ENCODE assay signal across 8 mouse cellular contexts in genomic region chr8:10953346-10954053, GRCm38 (mm10). TPM values are rescaled to one million over a fixed set of nuclear protein-coding genes. Genes with fewer than 3 reads are reported as not detected.
A peak's percentile ranks its signal among the peaks of the same experiment; 100 is the strongest.
DNase-seq lines count a peak whose midpoint lies in the region; ATAC-seq and TF ChIP-seq lines count a peak whose summit lies in the region.

No protein-coding gene starts in this region.

- no peak for TF ChIP-seq POLR2A in lung, adult 2 months (IDR thresholded peaks at IDR 0.05; ENCODE audit: borderline replicate concordance, extremely low read depth, low read depth, low read length)

- H3K4me3 ChIP-seq in heart, embryonic 10.5 days, result no peak overlapping the region
- no peak overlapping the region for H3K4me3 ChIP-seq in lung, adult 2 months (replicated peaks; ENCODE audit: extremely low read depth, low read depth, low read length)

- no peaks in the 10 kb centered on the region for H3K9me3 ChIP-seq in heart, embryonic 10.5 days

- 15% methylated on average over 11 of the region's 11 CpGs for WGBS in heart, embryonic 10.5 days
- 9% methylated on average over 11 of the region's 11 CpGs for WGBS in lung, adult 2 months

- peaks cover 50% of the 10 kb centered on the region for H3K4me1 ChIP-seq in heart, embryonic 10.5 days
- H3K4me1 ChIP-seq in lung, adult 2 months (ENCODE audit: control insufficient read depth, insufficient read depth, low read length), result peaks cover 7% of the 10 kb centered on the region; the same call in 1 of the 2 replicates

- no peaks in the 10 kb centered on the region for H3K27me3 ChIP-seq in heart, embryonic 10.5 days (ENCODE audit: insufficient read depth, poor library complexity, severe bottlenecking)

- ATAC-seq in activated CD4-positive, CD25-positive, alpha-beta regulatory T cell, adult 4 months, result no peak

- DNase-seq in left cerebral cortex, adult 18-20 months (ENCODE audit: low spot score in 2 of 2), result peak; percentile 20 to 43
- no peak for DNase-seq in left cerebral cortex, adult 11 months (ENCODE audit: low spot score)
- DNase-seq in cerebellum, postnatal 36 days, result peak; percentile 45 to 51
- no peak for DNase-seq in heart, embryonic 10.5 days (ENCODE audit: low spot score)
- peak; percentile 95 for DNase-seq in kidney, adult 9 months
- DNase-seq in lung, adult 2 months, result peak; percentile 70
- peak; percentile 43 for DNase-seq in ovary, postnatal 14 days (ENCODE audit: low spot score)

- TF ChIP-seq CTCF in lung, adult 2 months (IDR thresholded peaks at IDR 0.05; ENCODE audit: insufficient read depth, low read length), result peak; percentile 52

- 0 out of 2 replicates have a peak overlapping the region, but pooled peaks have one; percentile 1 for H3K27ac ChIP-seq in heart, embryonic 10.5 days

- no peaks in the 10 kb centered on the region for H3K36me3 ChIP-seq in heart, embryonic 10.5 days

RNA-seq across cellular contexts. Expression of gene Irs2, which starts 54.8 kb away (rescaled TPM):
- total RNA-seq in left cerebral cortex, adult 18-20 months (2021), result 10 to 100 TPM; 64.4 to 93.4 TPM
- polyA plus RNA-seq in heart, embryonic 10.5 days (2016; fragmentation: Nextera tagmentation; extraction: Ambion mirVana), result 4.5 and 6.2 TPM in 2 replicates
- polyA plus RNA-seq in lung, adult 2 months (2012; rRNA removed), result 20.7 and 27.1 TPM in 2 replicates
- polyA plus RNA-seq in activated CD4-positive, CD25-positive, alpha-beta regulatory T cell, adult 4 months (2017; shearing (Covaris generic)), result under 1 TPM; 0.48 to 0.83 TPM

Comparison
In these comparisons a context has a peak if more than half of its experiments do, and no peak if none do; other contexts are left out.
1. DNase-seq: peak in left cerebral cortex, adult 18-20 months (2 of 2), cerebellum, postnatal 36 days (2 of 2), kidney, adult 9 months (single experiment), lung, adult 2 months (single experiment) and ovary, postnatal 14 days (single experiment); none in left cerebral cortex, adult 11 months (single experiment) and heart, embryonic 10.5 days (single experiment).